Mouse (Mus musculus) activated CD4-positive, CD25-positive, alpha-beta regulatory T cell, adult 4 months (primary cell): ENCODE results near the gene Napsa. TPM values are rescaled to one million over a fixed set of nuclear protein-coding genes. Genes with fewer than 3 reads are reported as not detected.

ENCODE experiments used
- ATAC-seq: one replicate; pipeline ENCODE4 v1.8.0; 2017
- polyA plus RNA-seq, 2 experiments: library from polyadenylated mRNA; unstranded; fragments of 100-300 nt; shearing (Covaris generic); gene quantifications; one replicate each; pipeline ENCODE4 v1.2.1; 2017

Napsa gene
- polyA plus RNA-seq, 2 experiments from 2014 or later, result 0.38 to 2.8 TPM

DNA sequence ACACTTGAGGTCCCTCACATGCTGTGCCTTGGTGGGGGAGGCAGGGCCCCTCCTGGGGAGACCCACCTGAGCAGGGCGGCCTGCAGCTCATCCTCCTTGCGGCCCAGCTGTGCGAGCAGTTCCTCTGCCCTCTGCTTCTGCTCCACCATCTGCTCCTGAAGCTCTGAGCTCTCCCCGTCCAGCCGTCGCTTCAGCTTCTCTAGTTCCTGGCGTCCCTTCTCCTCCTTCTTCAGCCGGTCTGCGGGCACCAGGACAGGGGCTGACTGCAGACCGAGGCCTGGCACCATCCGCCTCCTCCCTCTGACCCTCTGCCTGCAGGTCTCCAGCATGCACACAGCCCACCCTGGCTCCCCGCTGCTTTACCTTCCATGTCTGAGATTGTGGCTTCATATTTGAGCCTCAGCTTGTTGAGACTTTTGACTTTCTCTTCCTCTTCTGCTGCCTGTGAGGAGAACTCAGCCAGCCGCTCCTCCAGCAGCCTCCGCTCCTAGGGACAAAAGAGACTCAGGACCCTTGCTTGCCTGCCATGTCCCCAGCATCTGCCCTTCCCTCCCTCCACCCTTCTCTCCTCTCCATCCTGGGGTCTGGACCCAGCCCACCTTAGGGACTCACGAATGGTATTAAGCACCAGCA, 56.3 kb downstream of the Napsa start:
- ATAC-seq, result no peak

GRCm38 (mm10) chr7:44630437-44630836, 58.3 kb downstream of the Napsa start:
- no peak for ATAC-seq

GRCm38 (mm10) chr7:44632676-44633075, 60.5 kb downstream of the Napsa start:
- no peak for ATAC-seq

DNA sequence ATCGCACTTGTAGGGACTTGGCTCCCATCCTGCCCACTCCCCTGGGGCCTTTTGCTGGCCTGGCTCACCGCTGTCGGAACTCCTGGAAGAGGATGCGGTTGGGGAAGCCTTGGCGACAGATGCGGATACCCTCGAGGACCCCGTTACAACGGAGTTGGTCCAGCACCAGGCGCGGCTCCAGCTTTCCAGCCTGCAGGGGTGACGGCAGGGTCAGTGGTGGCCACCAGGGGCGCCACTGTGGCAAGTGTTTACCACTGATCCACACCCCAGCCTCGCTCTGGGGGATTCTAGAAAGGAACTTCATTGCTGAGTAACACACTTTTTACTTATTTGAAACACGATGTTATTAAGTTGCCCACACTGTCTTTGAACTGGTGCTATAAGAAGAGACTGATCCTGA, 61.2 kb downstream of the Napsa start:
- no peak for ATAC-seq

Other genes with a start within 250 kb of the Napsa start
- gene Syt3, start 188.3 kb upstream of the Napsa start, polyA plus RNA-seq, result not detected
- under 1 TPM; 0.59 to 0.66 TPM for gene 1700008O03Rik, start 186.6 kb upstream of the Napsa start, polyA plus RNA-seq
- not detected for gene Lrrc4b, start 143.4 kb upstream of the Napsa start, polyA plus RNA-seq
- not detected for gene Aspdh, start 107.0 kb upstream of the Napsa start, polyA plus RNA-seq
- 10 to 100 TPM; 39.9 to 67.9 TPM for gene Josd2, start 104.4 kb upstream of the Napsa start, polyA plus RNA-seq
- 10 to 100 TPM; 23.7 to 25.6 TPM for gene Emc10, start 75.9 kb upstream of the Napsa start, polyA plus RNA-seq
- 1 to 10 TPM; 3.3 to 4.0 TPM for gene Fam71e1, start 75.8 kb upstream of the Napsa start, polyA plus RNA-seq
- gene Mybpc2, start 47.7 kb upstream of the Napsa start, polyA plus RNA-seq, result not detected
- gene Spib, start 40.3 kb upstream of the Napsa start, polyA plus RNA-seq, result 1 to 10 TPM in 1 of 2 experiments, not detected in 1; 2.6 TPM
- 10 to 100 TPM; 19.2 to 27.6 TPM for gene Pold1, start 23.5 kb upstream of the Napsa start, polyA plus RNA-seq
- 10 to 100 TPM; 38.0 to 61.3 TPM for gene Nr1h2, start 18.4 kb upstream of the Napsa start, polyA plus RNA-seq
- not detected for gene Kcnc3, start 18.3 kb downstream of the Napsa start, polyA plus RNA-seq
- under 1 TPM in 1 of 2 experiments, not detected in 1; 0.38 TPM for gene Myh14, start 98.5 kb downstream of the Napsa start, polyA plus RNA-seq
- gene Izumo2, start 136.4 kb downstream of the Napsa start, polyA plus RNA-seq, result not detected
- 10 to 100 TPM; 60.2 to 68.7 TPM for gene Vrk3, start 176.0 kb downstream of the Napsa start, polyA plus RNA-seq
- under 1 TPM; 0.33 to 0.60 TPM for gene Zfp473, start 178.7 kb downstream of the Napsa start, polyA plus RNA-seq
- 10 to 100 TPM; 32.1 to 47.7 TPM for gene Nup62, start 243.7 kb downstream of the Napsa start, polyA plus RNA-seq
- 1 to 10 TPM; 2.0 to 4.1 TPM for gene Il4i1, start 244.0 kb downstream of the Napsa start, polyA plus RNA-seq
- gene Atf5, start 244.3 kb downstream of the Napsa start, polyA plus RNA-seq, result 1 to 10 TPM in 1 of 2 experiments, not detected in 1; 1.1 TPM